Mouse (Mus musculus) olfactory bulb, adult 2 months (tissue): Measurements from ENCODE around the gene Armh1.

Experiments
- CTCF ChIP-seq: fragments of 200-500 bp; IDR thresholded peaks from 2 replicates; pipeline ENCODE4 v1.5.1; 2012; ENCODE audit warnings: low read depth, mild to moderate bottlenecking, low read length, moderate library complexity; ENCODE audit not compliant: insufficient read depth
- POLR2A ChIP-seq: fragments of 200-500 bp; IDR thresholded peaks from 2 replicates; pipeline ENCODE4 v1.6.1; 2012; ENCODE audit warnings: mild to moderate bottlenecking, low read depth, low read length, moderate library complexity; ENCODE audit not compliant: insufficient read depth

DNA sequence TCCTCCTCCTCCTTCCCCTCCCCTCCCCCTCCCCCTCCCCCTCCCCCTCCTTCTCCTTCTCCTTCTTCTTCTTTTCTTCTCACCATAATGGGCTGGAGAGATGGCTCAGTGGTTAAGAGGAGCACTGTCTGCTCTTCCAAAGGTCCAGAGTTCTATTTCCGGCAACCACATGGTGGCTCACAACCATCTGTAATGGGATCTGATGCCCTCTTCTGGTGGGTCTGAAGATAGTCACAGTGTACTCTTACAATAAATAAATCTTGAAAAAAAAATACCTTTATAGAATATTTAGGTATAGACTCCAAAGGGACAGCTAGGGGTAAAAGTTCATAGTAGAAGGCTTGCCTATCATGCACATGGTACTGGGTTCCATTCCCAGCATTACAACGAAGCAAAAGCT lies 9.3 kb upstream of the Armh1 start:
- TF ChIP-seq CTCF (no peak), POLR2A (no peak)
